In the genomic region with DNA sequence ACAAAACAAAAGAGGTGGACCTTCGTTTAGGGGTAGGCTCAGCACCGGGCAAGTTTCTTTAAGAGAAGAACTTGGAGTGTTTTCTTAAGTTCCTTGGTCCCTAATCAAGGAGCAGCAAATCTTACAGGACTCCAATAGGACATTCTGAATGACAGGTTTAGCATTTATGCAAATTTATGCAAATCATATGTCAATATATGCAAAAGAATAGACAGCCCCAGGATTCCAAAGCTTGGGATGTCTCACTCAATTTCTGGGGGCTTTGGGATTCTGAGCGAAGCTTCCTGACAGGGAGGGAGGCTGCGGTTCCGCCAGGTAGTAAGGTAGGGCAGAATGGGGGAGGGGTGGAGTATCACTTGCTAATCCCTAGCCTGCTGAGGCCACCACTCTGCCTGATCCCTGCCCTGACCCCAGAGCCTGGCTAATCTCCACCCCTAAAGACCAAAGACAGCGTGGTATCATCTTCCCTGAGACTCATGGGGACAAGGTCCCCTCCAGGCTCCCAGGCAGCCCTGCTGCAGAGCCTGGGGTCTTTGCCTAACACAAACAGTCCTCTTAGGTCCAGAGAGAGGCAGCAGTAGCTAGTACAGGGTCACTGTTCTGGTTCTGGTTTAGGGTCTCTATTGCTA, we compare ENCODE assay signal across 28 mouse cellular contexts. TPM values are rescaled to one million over a fixed set of nuclear protein-coding genes. Genes with fewer than 3 reads are reported as not detected.
DNase-seq lines count a peak whose midpoint lies in the region; ATAC-seq and TF ChIP-seq lines count a peak whose summit lies in the region.
"Had no signal": no experiment of that assay in that cellular context is flagged by ENCODE, and none has a peak within 500 bp of the region (broad histone marks: within the 10 kb centered on the region; RNA-seq: fewer than 3 reads in every experiment).

A gene (plus strand): TSS at position 225 of the 629 bp plus-strand sequence.

- DNase-seq in forebrain, embryonic 10.5 days (ENCODE audit: extremely low spot score, low spot score): no peak
- no peak for DNase-seq in testis, postnatal 10 days (ENCODE audit: low spot score)
- no peak for DNase-seq in embryo, embryonic 10 days (ENCODE audit: low spot score)
- no peak for DNase-seq in heart, postnatal 14 days
- no peak for DNase-seq in left cerebral cortex, adult 8-10 months (ENCODE audit: low spot score in 2 of 2)
- DNase-seq: adrenal gland, postnatal 36 days; cerebellum, adult 18-20 months; gastrocnemius, postnatal 10 days; heart, adult 18-20 months; heart, postnatal 36 days; kidney, adult 9 months; kidney, postnatal 25 days; left cerebral cortex, postnatal 4 days; lung, adult 18-20 months; lung, postnatal 14 days; right cerebral cortex, adult 18-20 months; thymus, postnatal 25 days had no signal

- no peak for TF ChIP-seq POLR2A in testis, adult 2 months (IDR thresholded peaks at IDR 0.05; ENCODE audit: control insufficient read depth, low read depth, low read length)

- WGBS in forebrain, embryonic 13.5 days: 13% methylated on average over 6 of the region's 6 CpGs
- WGBS in forebrain, embryonic 10.5 days: 21% methylated on average over 6 of the region's 6 CpGs
- 17% methylated on average over 6 of the region's 6 CpGs for WGBS in midbrain, embryonic 15.5 days

- ATAC-seq in forebrain, embryonic 13.5 days: peak; percentile 72
- ATAC-seq in midbrain, embryonic 15.5 days (replicated peaks): peak; percentile 50; the same call in 1 of the 2 replicates

- no peak within 1 kb of the TSS for H3K9ac ChIP-seq in forebrain, embryonic 13.5 days
- H3K9ac ChIP-seq in midbrain, embryonic 15.5 days: no peak within 1 kb of the TSS
- H3K9ac ChIP-seq: heart, embryonic 13.5 days had no signal

- no peaks in the 10 kb centered on the region for H3K36me3 ChIP-seq in forebrain, embryonic 13.5 days (ENCODE audit: poor library complexity, severe bottlenecking)
- H3K36me3 ChIP-seq in forebrain, embryonic 10.5 days (replicated peaks): no peaks in the 10 kb centered on the region
- no peaks in the 10 kb centered on the region for H3K36me3 ChIP-seq in testis, adult 2 months (ENCODE audit: control insufficient read depth, insufficient read depth, low read length)
- no peaks in the 10 kb centered on the region for H3K36me3 ChIP-seq in midbrain, embryonic 15.5 days (replicated peaks)
- H3K36me3 ChIP-seq: heart, embryonic 13.5 days had no signal

- intact Hi-C loops in heart, postnatal 14 days (cut with DNase I): no loop called here

- TF ChIP-seq CTCF in testis, adult 2 months (IDR thresholded peaks at IDR 0.05; ENCODE audit: control insufficient read depth, insufficient read depth, insufficient replicate concordance, low read depth, low read length): no peak

- no peak within 1 kb of the TSS for H3K4me3 ChIP-seq in forebrain, embryonic 13.5 days
- H3K4me3 ChIP-seq in forebrain, embryonic 10.5 days: no peak within 1 kb of the TSS
- H3K4me3 ChIP-seq in testis, adult 2 months (ENCODE audit: control insufficient read depth, low read depth, low read length): peak within 1 kb of the TSS; percentile 83
- no peak within 1 kb of the TSS for H3K4me3 ChIP-seq in midbrain, embryonic 15.5 days
- H3K4me3 ChIP-seq: heart, embryonic 13.5 days had no signal

- H3K4me2 ChIP-seq in forebrain, embryonic 13.5 days: no peak within 1 kb of the TSS
- H3K4me2 ChIP-seq in midbrain, embryonic 15.5 days: no peak within 1 kb of the TSS
- H3K4me2 ChIP-seq: heart, embryonic 13.5 days; liver, embryonic 11.5 days had no signal

- H3K27ac ChIP-seq in forebrain, embryonic 13.5 days: no peak within 1 kb of the TSS
- H3K27ac ChIP-seq in forebrain, embryonic 10.5 days: no peak within 1 kb of the TSS
- peak within 1 kb of the TSS; percentile 41 for H3K27ac ChIP-seq in testis, adult 2 months (ENCODE audit: control insufficient read depth, insufficient read depth, low read depth, low read length)
- 0 out of 2 replicates have a peak within 1 kb of the TSS, but pooled peaks have one; percentile 28 for H3K27ac ChIP-seq in midbrain, embryonic 15.5 days
- H3K27ac ChIP-seq: heart, embryonic 13.5 days had no signal

- peaks cover 13% of the 10 kb centered on the region for H3K4me1 ChIP-seq in forebrain, embryonic 13.5 days
- peaks cover 19% of the 10 kb centered on the region for H3K4me1 ChIP-seq in forebrain, embryonic 10.5 days
- peaks cover 11% of the 10 kb centered on the region for H3K4me1 ChIP-seq in testis, adult 2 months (ENCODE audit: control insufficient read depth, insufficient read depth, low read length)
- peaks cover 8% of the 10 kb centered on the region for H3K4me1 ChIP-seq in midbrain, embryonic 15.5 days

- no peaks in the 10 kb centered on the region for H3K9me3 ChIP-seq in forebrain, embryonic 13.5 days (replicated peaks)
- no peaks in the 10 kb centered on the region for H3K9me3 ChIP-seq in forebrain, embryonic 10.5 days
- H3K9me3 ChIP-seq in midbrain, embryonic 15.5 days: no peaks in the 10 kb centered on the region
- H3K9me3 ChIP-seq: heart, embryonic 13.5 days had no signal

- H3K27me3 ChIP-seq in forebrain, embryonic 13.5 days: 0 out of 2 replicates have a peak, but pooled peaks cover 4% of the 10 kb centered on the region
- peaks cover 4% of the 10 kb centered on the region; the same call in 1 of the 2 replicates for H3K27me3 ChIP-seq in forebrain, embryonic 10.5 days (ENCODE audit: poor library complexity, severe bottlenecking)
- no peaks in the 10 kb centered on the region for H3K27me3 ChIP-seq in testis, adult 2 months (ENCODE audit: control insufficient read depth, insufficient read depth, low read length)
- no peaks in the 10 kb centered on the region for H3K27me3 ChIP-seq in midbrain, embryonic 15.5 days (replicated peaks)

RNA-seq across cellular contexts. Expression of the gene that starts here (rescaled TPM):
- 0.39 and 1.1 TPM in 2 replicates for polyA plus RNA-seq in forebrain, embryonic 13.5 days (2015; fragmentation: Nextera tagmentation; extraction: Ambion mirVana)
- not detected in 2 replicates for polyA plus RNA-seq in forebrain, embryonic 10.5 days (2016; fragmentation: Nextera tagmentation; extraction: Ambion mirVana)
- polyA plus RNA-seq in testis, adult 2 months (2012; rRNA removed): 290 and 313 TPM in 2 replicates
- polyA plus RNA-seq in midbrain, embryonic 15.5 days (2015; fragmentation: Nextera tagmentation; extraction: Ambion mirVana): 1.8 and 2.2 TPM in 2 replicates
- under 1 TPM in 1 of 2 experiments, not detected in 1; 0.37 TPM for total RNA-seq in heart, postnatal 14 days (2021)
- total RNA-seq in left cerebral cortex, adult 8-10 months (2022): not detected
- total RNA-seq: common myeloid progenitor, adult 5-6 weeks; gastrocnemius, postnatal 10 days; heart, adult 18-20 months; heart, postnatal 36 days; layer of hippocampus, adult 8-10 months; MEL; neutrophil, adult 5-6 weeks had no signal
- polyA plus RNA-seq: embryonic facial prominence, embryonic 11.5 days; intestine, embryonic 14.5 days; liver, embryonic 11.5 days had no signal

Comparison
In these comparisons a context has a peak if more than half of its experiments do, and no peak if none do; other contexts are left out.
1. RNA of the gene that starts here (polyA plus RNA-seq): 290 to 313 TPM in testis, adult 2 months; 1.8 to 2.2 TPM in midbrain, embryonic 15.5 days, 0.39 to 1.1 TPM in forebrain, embryonic 13.5 days and not detected in forebrain, embryonic 10.5 days; every median in the first group is over 10 times any median in the second.
2. H3K27ac ChIP-seq: peak in testis, adult 2 months (single experiment) and midbrain, embryonic 15.5 days (single experiment); none in forebrain, embryonic 13.5 days (single experiment) and forebrain, embryonic 10.5 days (single experiment).